9 mouse cellular contexts compared by ENCODE assay signal in the genomic region with DNA sequence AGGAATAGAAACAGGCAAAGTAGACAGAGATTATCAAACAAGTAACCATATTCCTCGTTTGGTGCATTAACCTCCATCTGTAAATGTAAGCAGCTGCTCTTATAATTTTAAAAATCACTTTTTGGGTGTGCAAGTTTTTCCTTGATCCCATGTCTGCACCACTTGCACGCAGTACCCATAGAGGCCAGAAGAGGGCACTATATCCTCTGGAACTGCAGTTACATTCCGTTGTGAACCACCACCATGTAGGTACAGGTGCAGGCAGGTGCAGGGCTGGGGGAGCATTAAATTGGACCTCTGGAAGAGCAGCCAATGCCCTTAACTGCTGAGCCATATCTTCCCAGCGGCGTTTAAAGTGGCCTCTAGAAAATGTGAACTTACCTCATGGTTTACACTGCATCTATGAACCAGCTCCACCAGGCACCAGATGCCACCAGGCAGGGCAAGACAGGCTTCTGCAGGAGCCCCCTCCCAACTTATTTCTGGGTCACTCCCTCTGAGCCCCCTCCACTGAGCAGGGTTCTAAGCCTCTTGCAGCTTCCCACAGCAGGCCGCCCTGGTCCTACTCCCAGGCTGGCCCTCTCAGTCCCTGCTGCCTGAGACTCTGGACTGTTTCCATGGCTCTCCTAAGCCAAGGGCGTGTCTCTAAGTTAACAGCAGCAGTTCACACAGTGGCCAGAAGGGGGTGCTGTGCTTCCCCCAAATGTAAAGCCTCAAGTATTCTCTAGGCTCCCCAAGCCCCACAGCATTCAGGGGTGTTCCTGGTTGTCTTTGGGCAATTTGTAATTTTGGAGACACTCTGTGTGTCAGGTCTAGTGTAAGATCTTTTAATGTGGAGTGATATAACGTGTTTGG. TPM values are rescaled to one million over a fixed set of nuclear protein-coding genes. Genes with fewer than 3 reads are reported as not detected.
DNase-seq lines count a peak whose midpoint lies in the region; ATAC-seq and TF ChIP-seq lines count a peak whose summit lies in the region.
"Had no signal": no experiment of that assay in that cellular context is flagged by ENCODE, and none has a peak within 500 bp of the region (broad histone marks: within the 10 kb centered on the region; RNA-seq: fewer than 3 reads in every experiment).

No protein-coding gene starts in this region.

- H3K4me3 ChIP-seq in layer of hippocampus, adult 2 months = no peak overlapping the region
- H3K4me3 ChIP-seq in embryonic facial prominence, embryonic 14.5 days (ENCODE audit: low read depth, low read length) = no peak overlapping the region
- H3K4me3 ChIP-seq in limb, embryonic 11.5 days (ENCODE audit: low read depth, low read length) = no peak overlapping the region
- H3K4me3 ChIP-seq: hindbrain, embryonic 15.5 days; neural tube, embryonic 13.5 days had no signal

- no peaks in the 10 kb centered on the region for H3K36me3 ChIP-seq in embryonic facial prominence, embryonic 14.5 days (ENCODE audit: control insufficient read depth, insufficient read depth, low read length)
- no peaks in the 10 kb centered on the region for H3K36me3 ChIP-seq in limb, embryonic 11.5 days (ENCODE audit: control insufficient read depth, insufficient read depth, low read length)
- H3K36me3 ChIP-seq: hindbrain, embryonic 15.5 days; neural tube, embryonic 13.5 days had no signal

- H3K9ac ChIP-seq in embryonic facial prominence, embryonic 14.5 days (ENCODE audit: low read depth, low read length) = no peak overlapping the region
- H3K9ac ChIP-seq in limb, embryonic 11.5 days (ENCODE audit: low read length) = no peak overlapping the region
- H3K9ac ChIP-seq: hindbrain, embryonic 15.5 days; neural tube, embryonic 13.5 days had no signal

- H3K27ac ChIP-seq in layer of hippocampus, adult 2 months = no peak overlapping the region
- H3K27ac ChIP-seq in embryonic facial prominence, embryonic 14.5 days (replicated peaks; ENCODE audit: low read depth, low read length) = no peak overlapping the region
- no peak overlapping the region for H3K27ac ChIP-seq in limb, embryonic 11.5 days (replicated peaks; ENCODE audit: low read depth, low read length)
- H3K27ac ChIP-seq: hindbrain, embryonic 15.5 days; neural tube, embryonic 13.5 days had no signal

- TF ChIP-seq CTCF in layer of hippocampus, adult 2 months (conservative IDR thresholded peaks at IDR 0.05) = peak; percentile 73

- H3K4me2 ChIP-seq in embryonic facial prominence, embryonic 14.5 days (ENCODE audit: low read depth, low read length) = no peak overlapping the region
- no peak overlapping the region for H3K4me2 ChIP-seq in limb, embryonic 11.5 days (ENCODE audit: low read depth, severe bottlenecking)
- H3K4me2 ChIP-seq: hindbrain, embryonic 15.5 days; neural tube, embryonic 13.5 days had no signal

- H3K4me1 ChIP-seq in embryonic facial prominence, embryonic 14.5 days (ENCODE audit: control insufficient read depth, insufficient read depth, low read length) = no peaks in the 10 kb centered on the region
- H3K4me1 ChIP-seq in limb, embryonic 11.5 days (ENCODE audit: control insufficient read depth, insufficient read depth, low read length) = no peaks in the 10 kb centered on the region

- peaks cover 8% of the 10 kb centered on the region; the same call in 1 of the 2 replicates for H3K27me3 ChIP-seq in embryonic facial prominence, embryonic 14.5 days (replicated peaks; ENCODE audit: control insufficient read depth, insufficient read depth, low read length)
- H3K27me3 ChIP-seq in limb, embryonic 11.5 days (ENCODE audit: control insufficient read depth, insufficient read depth, low read length) = peaks cover 4% of the 10 kb centered on the region

- 7% methylated on average over 8 of the region's 8 CpGs for WGBS in embryonic facial prominence, embryonic 14.5 days
- 9% methylated on average over 8 of the region's 8 CpGs for WGBS in limb, embryonic 11.5 days

- ATAC-seq in embryonic facial prominence, embryonic 14.5 days (ENCODE audit: low read depth) = no peak
- ATAC-seq in limb, embryonic 11.5 days (ENCODE audit: insufficient number of reproducible peaks, low FRiP score, low TSS enrichment, low read depth) = no peak

- peak in 1 of 2 experiments; percentile 41 for DNase-seq in layer of hippocampus, adult 2 months (ENCODE audit: low spot score in 2 of 2)
- DNase-seq in layer of hippocampus, postnatal 36 days = no peak
- peak; percentile 90 for DNase-seq in ES-CJ7 (ENCODE audit: low read depth, low spot score)
- DNase-seq in adrenal gland, postnatal 36 days = peak; percentile 40 to 55
- DNase-seq in embryonic facial prominence, embryonic 14.5 days (ENCODE audit: low spot score) = peak; percentile 8
- DNase-seq in limb, embryonic 11.5 days (ENCODE audit: low spot score) = peak; percentile 75
- DNase-seq in right cerebral cortex, postnatal 14 days = peak; percentile 64

- no peaks in the 10 kb centered on the region for H3K9me3 ChIP-seq in embryonic facial prominence, embryonic 14.5 days (ENCODE audit: control insufficient read depth, low read length)
- no peaks in the 10 kb centered on the region for H3K9me3 ChIP-seq in limb, embryonic 11.5 days (ENCODE audit: control insufficient read depth, low read length)
- H3K9me3 ChIP-seq: hindbrain, embryonic 15.5 days; neural tube, embryonic 13.5 days had no signal

RNA-seq across cellular contexts. Expression of a gene that starts 10.2 kb away (rescaled TPM):
- total RNA-seq in layer of hippocampus, adult 2 months (2021) = not detected
- not detected for total RNA-seq in layer of hippocampus, postnatal 36 days (2021)
- total RNA-seq in adrenal gland, postnatal 36 days (2021) = not detected
- 0.53 TPM in 1 of 2 replicates, not detected in the other for polyA plus RNA-seq in embryonic facial prominence, embryonic 14.5 days (2014; fragmentation: Nextera tagmentation; extraction: Ambion mirVana)
- not detected in 2 replicates for polyA plus RNA-seq in limb, embryonic 11.5 days (2014; fragmentation: Nextera tagmentation; extraction: Ambion mirVana)
- polyA plus RNA-seq: hindbrain, embryonic 15.5 days; neural tube, embryonic 13.5 days had no signal

RNA-seq across cellular contexts. Expression of a gene that starts 24.3 kb away (rescaled TPM):
- total RNA-seq in layer of hippocampus, adult 2 months (2021) = not detected
- not detected for total RNA-seq in layer of hippocampus, postnatal 36 days (2021)
- not detected for total RNA-seq in adrenal gland, postnatal 36 days (2021)
- polyA plus RNA-seq in embryonic facial prominence, embryonic 14.5 days (2014; fragmentation: Nextera tagmentation; extraction: Ambion mirVana) = not detected in 2 replicates
- not detected in 2 replicates for polyA plus RNA-seq in limb, embryonic 11.5 days (2014; fragmentation: Nextera tagmentation; extraction: Ambion mirVana)
- polyA plus RNA-seq: hindbrain, embryonic 15.5 days; neural tube, embryonic 13.5 days had no signal

RNA-seq across cellular contexts. Expression of a gene that starts 24.6 kb away (rescaled TPM):
- 1 to 10 TPM in 1 of 2 experiments, under 1 TPM in 1; 0.26 to 1.4 TPM for total RNA-seq in layer of hippocampus, adult 2 months (2021)
- under 1 TPM in 1 of 2 experiments, not detected in 1; 0.27 TPM for total RNA-seq in layer of hippocampus, postnatal 36 days (2021)
- total RNA-seq in adrenal gland, postnatal 36 days (2021) = 1 to 10 TPM in 1 of 2 experiments, under 1 TPM in 1; 0.40 to 1.7 TPM
- 0.24 and 0.39 TPM in 2 replicates for polyA plus RNA-seq in embryonic facial prominence, embryonic 14.5 days (2014; fragmentation: Nextera tagmentation; extraction: Ambion mirVana)
- 0.28 and 0.41 TPM in 2 replicates for polyA plus RNA-seq in limb, embryonic 11.5 days (2014; fragmentation: Nextera tagmentation; extraction: Ambion mirVana)

RNA-seq across cellular contexts. Expression of a gene that starts 41.6 kb away (rescaled TPM):
- total RNA-seq in layer of hippocampus, adult 2 months (2021) = not detected
- total RNA-seq in layer of hippocampus, postnatal 36 days (2021) = not detected
- not detected for total RNA-seq in adrenal gland, postnatal 36 days (2021)
- polyA plus RNA-seq in embryonic facial prominence, embryonic 14.5 days (2014; fragmentation: Nextera tagmentation; extraction: Ambion mirVana) = 0.10 TPM in 1 of 2 replicates, not detected in the other
- polyA plus RNA-seq in limb, embryonic 11.5 days (2014; fragmentation: Nextera tagmentation; extraction: Ambion mirVana) = not detected in 2 replicates

RNA-seq across cellular contexts. Expression of a gene that starts 50.5 kb away (rescaled TPM):
- not detected for total RNA-seq in layer of hippocampus, adult 2 months (2021)
- not detected for total RNA-seq in layer of hippocampus, postnatal 36 days (2021)
- total RNA-seq in adrenal gland, postnatal 36 days (2021) = 1 to 10 TPM in 1 of 2 experiments, under 1 TPM in 1; 0.72 to 1.4 TPM
- 0.67 and 1.3 TPM in 2 replicates for polyA plus RNA-seq in embryonic facial prominence, embryonic 14.5 days (2014; fragmentation: Nextera tagmentation; extraction: Ambion mirVana)
- polyA plus RNA-seq in limb, embryonic 11.5 days (2014; fragmentation: Nextera tagmentation; extraction: Ambion mirVana) = not detected in 2 replicates

Comparison
In these comparisons a context has a peak if more than half of its experiments do, and no peak if none do; other contexts are left out.
1. DNase-seq: peak in ES-CJ7 (single experiment), adrenal gland, postnatal 36 days (2 of 2), embryonic facial prominence, embryonic 14.5 days (single experiment), limb, embryonic 11.5 days (single experiment) and right cerebral cortex, postnatal 14 days (single experiment); none in layer of hippocampus, postnatal 36 days (0 of 2).